Mouse (Mus musculus): ENCODE data around the gene Klf4. TPM values are rescaled to one million over a fixed set of nuclear protein-coding genes. Genes with fewer than 3 reads are reported as not detected.
A peak's percentile ranks its signal among the peaks of the same experiment; 100 is the strongest.

Klf4 gene
- polyA plus RNA-seq, 1 experiment from 2014 or later = 26.1 TPM

DNA sequence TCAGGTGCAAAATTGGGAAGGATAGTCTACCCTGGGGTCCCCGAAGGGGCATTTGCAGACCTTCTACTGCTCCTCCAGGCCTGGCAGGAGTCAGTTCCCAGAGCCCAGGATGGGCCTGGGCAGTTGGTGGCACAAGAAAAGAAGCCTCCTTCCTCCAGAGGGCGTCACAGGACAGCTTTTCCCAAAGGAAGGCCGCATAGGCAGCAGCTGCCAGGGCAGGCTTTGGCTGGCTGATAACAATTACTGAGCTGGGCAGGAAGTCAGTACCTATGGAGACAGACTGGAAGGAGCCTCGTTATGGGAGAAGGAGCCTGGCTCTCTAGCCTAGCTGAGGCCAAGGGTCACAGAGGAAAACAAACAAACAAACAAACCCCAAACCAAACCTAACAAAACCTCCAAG lies 54.3 kb downstream of the Klf4 start:
- no peaks in the 10 kb centered on the region for H3K9me3 ChIP-seq
- no peaks in the 10 kb centered on the region for H3K36me3 ChIP-seq
- no peaks in the 10 kb centered on the region for H3K4me1 ChIP-seq
- H3K27ac ChIP-seq = no peak overlapping the region
- H3K9ac ChIP-seq = no peak overlapping the region
- no peak overlapping the region for H3K4me3 ChIP-seq (replicated peaks)
- H3K4me2 ChIP-seq = no peak overlapping the region
- no peaks in the 10 kb centered on the region for H3K27me3 ChIP-seq (replicated peaks)
- ATAC-seq (ENCODE audit: insufficient read depth, low FRiP score, low read depth) = peak; percentile 41; the same call in 1 of the 2 replicates
- 34% methylated on average over 4 of the region's 4 CpGs for WGBS

DNA sequence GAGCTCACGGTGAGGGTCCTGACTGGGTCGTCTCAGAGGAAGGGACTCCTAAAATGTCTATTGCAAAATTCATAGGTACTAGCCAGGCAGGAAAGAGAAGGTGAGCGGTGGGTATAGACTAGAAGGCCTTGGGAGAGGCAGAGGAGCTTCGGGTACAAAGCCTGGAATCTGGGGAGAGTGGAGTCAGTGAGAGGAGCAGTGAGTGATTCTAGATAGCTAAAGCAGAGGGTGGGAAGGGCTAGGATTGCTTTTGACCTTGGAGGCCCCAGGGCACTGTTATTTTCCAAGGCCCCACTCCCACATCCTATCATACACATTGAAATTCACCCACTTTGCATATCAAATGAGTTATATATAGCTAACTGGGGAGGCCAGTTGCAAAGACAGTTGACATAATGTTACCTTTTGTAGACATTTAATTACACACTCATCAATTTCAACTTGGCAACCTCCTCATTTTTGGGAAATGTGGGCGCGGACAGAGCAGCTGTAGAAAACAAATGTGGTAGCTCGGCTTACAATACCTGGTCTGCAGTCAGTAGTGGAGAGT lies 55.0 kb downstream of the Klf4 start:
- 85% methylated on average over 7 of the region's 7 CpGs for WGBS
- Histone ChIP-seq H3K27me3 (replicated peaks) (no peaks in the 10 kb centered on the region), H3K4me2 (no peak overlapping the region), H3K36me3 (no peaks in the 10 kb centered on the region), H3K9me3 (no peaks in the 10 kb centered on the region), H3K27ac (no peak overlapping the region), H3K9ac (no peak overlapping the region), H3K4me3 (replicated peaks) (no peak overlapping the region), H3K4me1 (no peaks in the 10 kb centered on the region)
- no peak for ATAC-seq (ENCODE audit: insufficient read depth, low FRiP score, low read depth)

Other genes with a start within 250 kb of the Klf4 start
- gene Rad23b, start 182.4 kb downstream of the Klf4 start, polyA plus RNA-seq (2015; fragmentation: Nextera tagmentation; extraction: Ambion mirVana) = 80.3 and 89.4 TPM in 2 replicates

Measured in stomach, embryonic 15.5 days (tissue).